Mouse (Mus musculus): ENCODE results near the gene Adam1a.

DNA sequence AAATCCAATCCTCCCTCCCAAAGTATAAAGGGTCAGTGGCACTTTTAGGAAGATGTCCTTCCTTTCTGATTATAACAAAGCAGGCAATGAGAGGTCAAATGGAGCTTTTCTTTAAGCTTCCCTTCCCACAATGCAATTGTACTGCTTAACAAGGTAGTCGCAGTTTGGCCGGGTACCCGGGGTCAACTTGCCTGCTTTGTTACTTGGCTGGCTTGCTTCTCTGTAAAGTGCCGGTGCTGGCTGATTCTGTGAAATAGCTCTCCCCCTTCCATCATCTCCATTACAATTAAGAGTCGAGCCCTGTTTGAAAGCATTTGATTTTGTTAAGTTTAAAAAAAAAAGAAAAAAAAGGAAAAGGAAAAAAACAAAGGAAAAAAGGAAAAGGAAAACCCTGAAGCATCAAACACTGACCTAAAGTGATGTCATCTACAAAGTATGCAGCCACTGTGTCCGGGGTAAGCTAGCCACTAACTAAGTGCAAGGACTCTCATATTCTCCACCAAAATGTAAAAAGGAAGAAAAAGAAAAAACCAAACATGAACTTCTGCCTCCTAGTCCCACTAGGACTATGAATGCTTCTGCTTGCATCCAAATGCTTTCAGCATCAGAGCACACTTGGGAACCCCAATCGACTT lies 8.2 kb downstream of the Adam1a start:
- TF ChIP-seq EP300 (IDR thresholded peaks at IDR 0.05; ENCODE audit: low read depth): no peak
- TF ChIP-seq CTCF (IDR thresholded peaks at IDR 0.05; ENCODE audit: low read depth): no peak

All from liver, embryonic 14.5 days (tissue).